Mouse (Mus musculus) lung, postnatal 0 days (tissue): ENCODE data around the gene Serpinb9. TPM values are rescaled to one million over a fixed set of nuclear protein-coding genes. Genes with fewer than 3 reads are reported as not detected.

Experiments
- ATAC-seq: fragments of 200-750 bp; cut with Nextera tagmentation; 2 replicates; pipeline ENCODE4 v1.8.0; 2017; ENCODE audit warnings: moderate library complexity
- DNase-seq: peaks from one replicate; pipeline ENCODE4 v3.0.0-alpha.2; 2016; ENCODE audit warnings: low spot score
- H3K27ac ChIP-seq: fragments of 300-500 bp; sonication (generic); 2 replicates; pipeline ENCODE4 v1.5.1; 2014; ENCODE audit warnings: antibody characterized with exemption, mild to moderate bottlenecking, low read length, mixed read lengths
- H3K27me3 ChIP-seq: fragments of 300-500 bp; sonication (generic); replicated peaks from 2 replicates; pipeline ENCODE4 v1.6.1; 2014; ENCODE audit warnings: low read length, mixed read lengths; ENCODE audit not compliant: insufficient read depth
- H3K36me3 ChIP-seq: fragments of 300-500 bp; sonication (generic); 2 replicates; pipeline ENCODE4 v1.6.1; 2014; ENCODE audit warnings: low read length, mixed read lengths; ENCODE audit not compliant: insufficient read depth
- H3K4me1 ChIP-seq: fragments of 300-500 bp; sonication (generic); 2 replicates; pipeline ENCODE4 v1.6.1; 2014; ENCODE audit warnings: antibody characterized with exemption, low read depth, low read length, mixed read lengths; ENCODE audit not compliant: insufficient read depth
- H3K4me2 ChIP-seq: fragments of 300-500 bp; sonication (generic); replicated peaks from 2 replicates; pipeline ENCODE4 v1.6.1; 2014; ENCODE audit warnings: low read depth, mild to moderate bottlenecking, low read length, moderate library complexity, mixed read lengths
- H3K4me3 ChIP-seq: fragments of 300-500 bp; sonication (generic); 2 replicates; pipeline ENCODE4 v1.5.1; 2014; ENCODE audit warnings: low read depth, low read length
- H3K9ac ChIP-seq: fragments of 300-500 bp; sonication (generic); replicated peaks from 2 replicates; pipeline ENCODE4 v1.6.1; 2014; ENCODE audit warnings: low read depth, mild to moderate bottlenecking
- H3K9me3 ChIP-seq: fragments of 300-500 bp; sonication (generic); 2 replicates; pipeline ENCODE4 v1.6.1; 2016; ENCODE audit warnings: low read length, mixed read lengths
- CTCF ChIP-seq: IDR thresholded peaks from 2 replicates; pipeline ENCODE4 v1.5.1; 2016; ENCODE audit warnings: antibody characterized with exemption, mild to moderate bottlenecking
- EP300 ChIP-seq: IDR thresholded peaks from 2 replicates; pipeline ENCODE4 v1.6.1; 2016; ENCODE audit warnings: antibody characterized with exemption, mild to moderate bottlenecking, control low read depth
- WGBS: fragments of 180-500 bp; shearing (Covaris S2); extraction: QIAGEN DNeasy Blood & Tissue Kit; methylation state at CpG from one replicate; pipeline ENCODE4 v1.1.7; 2014; 5-methylcytosine and 5-hydroxymethylcytosine counted together
- polyA plus RNA-seq: library from polyadenylated mRNA; unstranded; fragments of >200 nt; fragmentation: Nextera tagmentation; extraction: Ambion mirVana; gene quantifications from 2 replicates; pipeline ENCODE4 v1.2.1, GENCODE M21; 2015

Gene Serpinb9
- polyA plus RNA-seq, 1 experiment from 2014 or later, result 83.1 TPM

DNA sequence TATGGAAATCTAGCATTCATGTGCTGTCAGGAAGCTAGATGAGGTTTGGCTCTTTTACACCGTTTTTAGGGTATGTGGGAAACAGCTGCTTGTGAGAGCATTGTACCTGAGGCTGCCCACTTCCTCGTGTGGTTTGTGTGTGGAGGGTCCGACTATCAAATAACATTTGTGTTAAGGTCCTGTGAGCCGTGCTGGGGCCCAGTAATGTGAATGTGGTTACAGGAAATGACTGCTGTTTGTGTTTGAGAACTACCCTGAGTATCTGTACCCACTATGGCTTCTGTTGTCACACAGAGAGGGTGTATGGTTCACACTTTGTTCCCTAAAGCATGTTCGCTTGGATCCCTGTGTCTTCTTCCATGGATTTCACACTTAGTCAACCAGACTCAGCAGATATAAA is 36.9 kb upstream of the Serpinb9 start:
- Histone ChIP-seq H3K4me3 (peak overlapping the region; percentile 44; the same call in 1 of the 2 replicates), H3K36me3 (0 out of 2 replicates have a peak, but pooled peaks cover 9% of the 10 kb centered on the region), H3K27me3 (no peaks in the 10 kb centered on the region), H3K9ac (peak overlapping the region; percentile 64), H3K4me1 (peaks cover 3% of the 10 kb centered on the region; the same call in 1 of the 2 replicates), H3K4me2 (peak overlapping the region; percentile 68), H3K27ac (peak overlapping the region; percentile 93), H3K9me3 (no peaks in the 10 kb centered on the region)
- WGBS, result 30% methylated on average over 5 of the region's 5 CpGs
- TF ChIP-seq CTCF (no peak), EP300 (no peak)
- ATAC-seq (no peak), DNase-seq (no peak)

DNA sequence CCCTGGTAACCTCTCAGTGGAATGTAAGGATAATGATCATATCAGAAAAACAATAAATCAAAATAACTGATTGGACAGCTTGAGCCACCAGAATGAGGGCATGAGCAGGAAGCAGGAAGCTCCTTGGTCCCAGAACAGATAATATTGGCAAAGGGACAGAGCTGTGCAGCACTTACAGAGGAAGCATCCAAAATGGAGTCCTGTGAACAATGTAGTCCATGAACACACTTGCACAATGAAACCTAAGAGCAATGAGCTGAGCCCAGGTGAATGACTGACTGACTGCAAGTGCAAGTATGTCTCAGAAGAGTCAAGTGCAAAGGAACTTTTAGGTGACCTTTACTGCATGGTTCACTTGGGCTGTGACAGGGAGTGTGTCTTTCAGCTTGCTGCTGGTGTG is 35.8 kb upstream of the Serpinb9 start:
- H3K4me1 ChIP-seq, result peaks cover 3% of the 10 kb centered on the region; the same call in 1 of the 2 replicates
- DNase-seq (no peak), ATAC-seq (no peak)
- no peaks in the 10 kb centered on the region for H3K27me3 ChIP-seq
- no peaks in the 10 kb centered on the region for H3K9me3 ChIP-seq
- TF ChIP-seq CTCF, result no peak
- no peak for TF ChIP-seq EP300
- H3K4me2 ChIP-seq, result peak overlapping the region; percentile 68; the same call in 1 of the 2 replicates
- H3K9ac ChIP-seq, result no peak overlapping the region
- no peak overlapping the region for H3K4me3 ChIP-seq
- H3K36me3 ChIP-seq, result peaks cover 9% of the 10 kb centered on the region; the same call in 1 of the 2 replicates
- peak overlapping the region; percentile 29; the same call in 1 of the 2 replicates for H3K27ac ChIP-seq

GRCm38 (mm10) chr13:32968353-32968984 is 34.6 kb upstream of the Serpinb9 start:
- ATAC-seq (no peak), DNase-seq (no peak)
- Histone ChIP-seq H3K4me3 (no peak overlapping the region), H3K4me2 (peak overlapping the region; percentile 19; the same call in 1 of the 2 replicates), H3K27ac (peak overlapping the region; percentile 28; the same call in 1 of the 2 replicates), H3K9ac (no peak overlapping the region), H3K4me1 (peaks cover 3% of the 10 kb centered on the region; the same call in 1 of the 2 replicates), H3K36me3 (peaks cover 9% of the 10 kb centered on the region; the same call in 1 of the 2 replicates), H3K9me3 (no peaks in the 10 kb centered on the region), H3K27me3 (no peaks in the 10 kb centered on the region)
- WGBS, result 65% methylated on average over 5 of the region's 5 CpGs
- TF ChIP-seq EP300 (no peak), CTCF (no peak)

DNA sequence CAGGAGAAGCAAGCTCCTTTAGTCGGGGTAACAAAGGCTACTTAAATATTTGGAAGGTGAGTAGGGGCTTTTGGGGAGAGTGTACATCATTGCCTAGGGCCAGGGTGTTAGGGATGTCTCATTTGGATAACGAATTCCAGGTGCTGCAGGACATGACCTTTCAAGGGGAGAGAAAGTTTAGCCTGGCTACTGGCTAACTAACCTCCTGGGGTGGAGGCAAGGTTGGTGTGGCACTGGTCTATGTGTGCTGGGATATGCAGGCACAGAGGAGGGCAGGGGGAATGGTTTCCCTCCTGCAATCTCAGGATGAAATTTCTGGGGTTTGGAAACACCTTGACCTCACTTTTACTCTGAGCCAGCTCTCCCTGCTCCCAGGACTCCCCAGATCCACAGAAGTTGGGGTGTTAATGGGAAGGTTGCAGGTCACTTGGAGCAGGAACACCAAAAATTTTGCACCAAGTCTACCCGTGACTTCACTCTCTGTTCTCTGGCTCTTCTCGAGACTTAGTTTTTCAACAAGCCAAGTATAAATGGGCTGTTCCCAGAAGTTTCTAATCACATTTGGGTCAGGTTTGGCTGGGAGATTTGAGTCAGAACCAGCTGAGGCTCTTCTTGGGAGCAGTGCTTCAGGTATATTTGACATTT is 33.9 kb upstream of the Serpinb9 start:
- WGBS, result 64% methylated on average over 4 of the region's 4 CpGs
- ATAC-seq, result no peak

GRCm38 (mm10) chr13:32969641-32970040 is 33.4 kb upstream of the Serpinb9 start:
- ATAC-seq (no peak), DNase-seq (no peak)
- Histone ChIP-seq H3K4me2 (no peak overlapping the region), H3K27ac (0 out of 2 replicates have a peak overlapping the region, but pooled peaks have one; percentile 32), H3K9me3 (no peaks in the 10 kb centered on the region), H3K27me3 (no peaks in the 10 kb centered on the region), H3K9ac (no peak overlapping the region), H3K4me3 (no peak overlapping the region), H3K4me1 (peaks cover 3% of the 10 kb centered on the region; the same call in 1 of the 2 replicates), H3K36me3 (peaks cover 9% of the 10 kb centered on the region; the same call in 1 of the 2 replicates)
- TF ChIP-seq CTCF, result no peak
- TF ChIP-seq EP300, result no peak
- WGBS, result 72% methylated on average over 1 of the region's 1 CpGs

More for the DNA sequence above, 33.9 kb upstream of the Serpinb9 start:
- peak overlapping the region; percentile 32; the same call in 1 of the 2 replicates for H3K27ac ChIP-seq
- H3K36me3 ChIP-seq, result peaks cover 9% of the 10 kb centered on the region; the same call in 1 of the 2 replicates
- no peak for DNase-seq
- H3K9me3 ChIP-seq, result no peaks in the 10 kb centered on the region
- H3K9ac ChIP-seq, result no peak overlapping the region
- H3K4me2 ChIP-seq, result no peak overlapping the region
- no peak overlapping the region for H3K4me3 ChIP-seq
- H3K27me3 ChIP-seq, result no peaks in the 10 kb centered on the region
- peaks cover 3% of the 10 kb centered on the region; the same call in 1 of the 2 replicates for H3K4me1 ChIP-seq
- no peak for TF ChIP-seq EP300
- TF ChIP-seq CTCF, result no peak

GRCm38 (mm10) chr13:32970776-32971175 is 32.3 kb upstream of the Serpinb9 start:
- DNase-seq (no peak), ATAC-seq (no peak)
- Histone ChIP-seq H3K4me1 (peaks cover 8% of the 10 kb centered on the region; the same call in 1 of the 2 replicates), H3K4me3 (no peak overlapping the region), H3K9ac (no peak overlapping the region), H3K27me3 (no peaks in the 10 kb centered on the region), H3K9me3 (no peaks in the 10 kb centered on the region), H3K4me2 (no peak overlapping the region), H3K27ac (no peak overlapping the region), H3K36me3 (peaks cover 9% of the 10 kb centered on the region; the same call in 1 of the 2 replicates)
- TF ChIP-seq EP300, result no peak
- TF ChIP-seq CTCF, result no peak
- WGBS, result 90% methylated on average over 3 of the region's 3 CpGs
